Mouse (Mus musculus) lung, adult 2 months (tissue): ENCODE results near the gene Med22.

Experiments
- CTCF ChIP-seq: fragments of 200-500 bp; IDR thresholded peaks from 2 replicates; pipeline ENCODE4 v1.5.1; 2011; ENCODE audit warnings: mild to moderate bottlenecking, low read length, control low read depth; ENCODE audit not compliant: insufficient read depth
- POLR2A ChIP-seq: fragments of 200-500 bp; IDR thresholded peaks from 2 replicates; pipeline ENCODE4 v1.6.1; 2011; ENCODE audit warnings: low read depth, mild to moderate bottlenecking, control low read depth, low read length, borderline replicate concordance; ENCODE audit errors: extremely low read depth

GRCm38 (mm10) chr2:26930390-26930789 lies 19.9 kb upstream of the Med22 start:
- TF ChIP-seq POLR2A (no peak), CTCF (peak; percentile 28; the same call in 1 of the 2 replicates)
